Mouse (Mus musculus) R1 (cell line): ENCODE data around the gene Cdh15.

Source experiments
- DNase-seq: peaks from one replicate; pipeline ENCODE4 v3.0.0-alpha.2; 2018; ENCODE audit warnings: low read depth, low spot score

Gene Cdh15

GRCm38 (mm10) chr8:122883671-122884070, 35.9 kb downstream of the Cdh15 start:
- no peak for DNase-seq

- peak; percentile 40 for DNase-seq
Measured at GRCm38 (mm10) chr8:122891440-122891839, 43.7 kb downstream of the Cdh15 start.

- no peak for DNase-seq
Measured at GRCm38 (mm10) chr8:122893451-122893850, 45.7 kb downstream of the Cdh15 start.

- DNase-seq, result peak; percentile 45
Measured at GRCm38 (mm10) chr8:122896317-122896716, 48.6 kb downstream of the Cdh15 start.

- no peak for DNase-seq
Measured at GRCm38 (mm10) chr8:122897200-122897599, 49.4 kb downstream of the Cdh15 start.

GRCm38 (mm10) chr8:122898018-122898417, 50.3 kb downstream of the Cdh15 start:
- DNase-seq, result no peak

GRCm38 (mm10) chr8:122898473-122898872, 50.7 kb downstream of the Cdh15 start:
- no peak for DNase-seq

GRCm38 (mm10) chr8:122899085-122899484, 51.3 kb downstream of the Cdh15 start:
- DNase-seq, result no peak

- no peak for DNase-seq
Measured at GRCm38 (mm10) chr8:122901476-122901875, 53.7 kb downstream of the Cdh15 start.

- no peak for DNase-seq
Measured at GRCm38 (mm10) chr8:122901892-122902515, 54.2 kb downstream of the Cdh15 start.

GRCm38 (mm10) chr8:122902581-122902980, 54.8 kb downstream of the Cdh15 start:
- DNase-seq, result no peak

- no peak for DNase-seq
Measured at GRCm38 (mm10) chr8:122903002-122903401, 55.2 kb downstream of the Cdh15 start.

GRCm38 (mm10) chr8:122904496-122904895, 56.7 kb downstream of the Cdh15 start:
- no peak for DNase-seq

GRCm38 (mm10) chr8:122905346-122905745, 57.6 kb downstream of the Cdh15 start:
- DNase-seq, result no peak

- peak; percentile 81 for DNase-seq
Measured at GRCm38 (mm10) chr8:122906463-122907021, 58.8 kb downstream of the Cdh15 start.

- DNase-seq, result no peak
Measured at GRCm38 (mm10) chr8:122912150-122912549, 64.4 kb downstream of the Cdh15 start.

GRCm38 (mm10) chr8:122912871-122913270, 65.1 kb downstream of the Cdh15 start:
- no peak for DNase-seq

- no peak for DNase-seq
Measured at GRCm38 (mm10) chr8:122916766-122917165, 69.0 kb downstream of the Cdh15 start.
